Mouse (Mus musculus): ENCODE data around the gene Fbxw4.

GRCm38 (mm10) chr19:45554136-45554535, 106.0 kb downstream of the Fbxw4 start:
- no peak for TF ChIP-seq CTCF (IDR thresholded peaks at IDR 0.05; ENCODE audit: insufficient read depth, low read depth, low read length)
- no peak for TF ChIP-seq POLR2A (IDR thresholded peaks at IDR 0.05; ENCODE audit: insufficient read depth, low read depth, low read length)
